Mouse (Mus musculus): ENCODE results near the gene Igll1.
A peak's percentile ranks its signal among the peaks of the same experiment; 100 is the strongest.
"Not testable (repeated sequence)": the region's sequence is repeated elsewhere in the genome, so short reads cannot be mapped to it uniquely, and the experiment has no call there.

Gene Igll1

GRCm38 (mm10) chr16:16863978-16864377 lies at the start of gene Igll1:
Gene Igll1 (minus strand): TSS chr16:16863985.
- DNase-seq (ENCODE audit: low spot score in 2 of 2) = no peak

- DNase-seq (ENCODE audit: low spot score in 2 of 2) = no peak
Observed at GRCm38 (mm10) chr16:16913440-16913839, 49.7 kb upstream of the Igll1 start.

GRCm38 (mm10) chr16:16911641-16912597 lies 48.1 kb upstream of the Igll1 start:
- DNase-seq (ENCODE audit: low spot score in 2 of 2) = peak; percentile 36 to 64

GRCm38 (mm10) chr16:16907799-16908198 lies 44.0 kb upstream of the Igll1 start:
- no peak for DNase-seq (ENCODE audit: low spot score in 2 of 2)

GRCm38 (mm10) chr16:16903188-16903587 lies 39.4 kb upstream of the Igll1 start:
- DNase-seq (ENCODE audit: low spot score in 2 of 2) = no peak

- DNase-seq (ENCODE audit: low spot score in 2 of 2) = no peak
Observed at GRCm38 (mm10) chr16:16902329-16902728, 38.5 kb upstream of the Igll1 start.

GRCm38 (mm10) chr16:16897056-16897584 lies 33.3 kb upstream of the Igll1 start:
- DNase-seq (ENCODE audit: low spot score in 2 of 2) = no peak

- peak; percentile 91 to 94 for DNase-seq (ENCODE audit: low spot score in 2 of 2)
Observed at GRCm38 (mm10) chr16:16896382-16897055, 32.7 kb upstream of the Igll1 start, which contains the start of gene Ppm1f. Gene Ppm1f (plus strand): TSS chr16:16896469.

- DNase-seq (ENCODE audit: low spot score in 2 of 2) = peak in 1 of 2 experiments; percentile 36
Observed at GRCm38 (mm10) chr16:16896015-16896381, 32.2 kb upstream of the Igll1 start.

- no peak for DNase-seq (ENCODE audit: low spot score in 2 of 2)
Observed at GRCm38 (mm10) chr16:16892366-16892765, 28.6 kb upstream of the Igll1 start.

GRCm38 (mm10) chr16:16888341-16888740 lies 24.6 kb upstream of the Igll1 start:
- no peak for DNase-seq (ENCODE audit: low spot score in 2 of 2)

GRCm38 (mm10) chr16:16879025-16879424 lies 15.2 kb upstream of the Igll1 start:
- DNase-seq (ENCODE audit: low spot score in 2 of 2) = no peak

GRCm38 (mm10) chr16:16870617-16871331 lies 7.0 kb upstream of the Igll1 start, which contains the start of the genes Top3b and Vpreb1:
Gene Top3b (plus strand): TSS chr16:16870736.
Gene Vpreb1 (minus strand): TSS chr16:16870843.
- DNase-seq (ENCODE audit: low spot score in 2 of 2) = peak; percentile 64 to 80

GRCm38 (mm10) chr16:16870241-16870616 lies 6.4 kb upstream of the Igll1 start:
- no peak for DNase-seq (ENCODE audit: low spot score in 2 of 2)

- DNase-seq (ENCODE audit: low spot score in 2 of 2) = no peak
Observed at GRCm38 (mm10) chr16:16865696-16866561, 2.1 kb upstream of the Igll1 start.

- no peak for DNase-seq (ENCODE audit: low spot score in 2 of 2)
Observed at GRCm38 (mm10) chr16:16865217-16865616, 1.4 kb upstream of the Igll1 start.

- DNase-seq (ENCODE audit: low spot score in 2 of 2) = no peak
Observed at GRCm38 (mm10) chr16:16862288-16862687, 1.5 kb downstream of the Igll1 start.

- no peak for DNase-seq (ENCODE audit: low spot score in 2 of 2)
Observed at GRCm38 (mm10) chr16:16856731-16857476, 6.9 kb downstream of the Igll1 start.

GRCm38 (mm10) chr16:16856054-16856453 lies 7.7 kb downstream of the Igll1 start:
- DNase-seq (ENCODE audit: low spot score in 2 of 2) = not testable (repeated sequence)

GRCm38 (mm10) chr16:16855541-16855940 lies 8.2 kb downstream of the Igll1 start:
- DNase-seq (ENCODE audit: low spot score in 2 of 2) = no peak
